Mouse (Mus musculus) heart, adult 2 months (tissue): ENCODE data around the gene Grap2.

Experiments
- CTCF ChIP-seq: fragments of 200-600 bp; IDR thresholded peaks from 2 replicates; pipeline ENCODE4 v1.8.1; 2022; ENCODE audit warnings: antibody characterized with exemption, mild to moderate bottlenecking, moderate library complexity
- POLR2A ChIP-seq: fragments of 200-500 bp; IDR thresholded peaks from 2 replicates; pipeline ENCODE4 v1.6.1; 2011; ENCODE audit warnings: mild to moderate bottlenecking, low read depth, low read length, control low read depth; ENCODE audit not compliant: insufficient read depth

DNA sequence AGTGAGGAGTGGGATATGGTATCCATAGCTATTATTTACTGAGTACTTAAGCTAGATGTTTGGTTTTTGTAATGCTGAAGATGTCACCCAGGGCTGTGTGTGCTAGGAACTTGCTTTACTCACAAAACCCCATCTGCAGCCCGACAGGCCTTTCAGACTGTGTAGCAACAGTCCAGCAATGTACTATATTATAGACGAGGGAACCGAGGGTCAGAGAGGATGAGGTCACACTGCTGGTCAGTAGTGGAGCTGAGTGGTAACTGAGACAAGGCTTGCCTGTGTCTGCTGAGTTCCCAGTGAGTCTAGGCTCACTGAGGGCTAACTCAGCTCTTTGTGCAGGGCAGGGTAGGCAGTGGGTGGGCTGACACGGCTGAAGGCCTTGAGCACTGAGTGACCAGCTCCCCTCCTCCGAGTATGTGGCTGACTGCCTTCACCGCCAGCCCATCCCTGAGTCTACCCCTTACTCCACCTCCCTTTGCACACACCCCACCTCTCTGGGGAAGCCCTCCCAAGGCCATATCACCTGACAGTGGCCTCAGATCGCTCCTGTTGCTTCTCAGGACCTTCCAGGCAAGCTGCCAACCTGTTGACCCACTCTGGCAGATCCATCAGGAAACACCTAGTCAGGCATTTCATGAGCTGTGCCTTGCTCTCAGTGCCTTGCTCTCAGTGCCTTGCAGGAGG lies 108.1 kb downstream of the Grap2 start:
- TF ChIP-seq CTCF (no peak), POLR2A (no peak)
